Mouse (Mus musculus): ENCODE measurements around the gene S100a8.

Gene S100a8

DNA sequence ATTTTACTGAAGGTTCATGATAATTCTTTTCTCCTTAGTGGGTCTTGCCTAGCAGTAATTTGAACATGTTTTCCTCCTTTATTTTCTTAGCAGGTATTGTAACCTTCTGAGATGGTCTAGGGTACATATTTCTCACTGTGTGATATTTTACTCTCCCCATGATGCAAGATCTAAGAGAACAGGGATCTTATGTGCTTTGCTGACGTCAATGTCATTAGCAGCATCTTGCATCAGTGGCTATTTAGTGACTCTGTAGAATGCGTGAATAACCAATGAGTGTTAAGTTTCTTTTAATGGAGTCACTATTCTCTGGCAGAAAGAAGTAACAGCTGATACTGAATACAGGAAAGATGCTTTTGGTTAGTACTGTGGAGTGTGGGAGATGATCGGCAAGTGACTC, 15.2 kb downstream of the S100a8 start:
- DNase-seq = no peak

DNA sequence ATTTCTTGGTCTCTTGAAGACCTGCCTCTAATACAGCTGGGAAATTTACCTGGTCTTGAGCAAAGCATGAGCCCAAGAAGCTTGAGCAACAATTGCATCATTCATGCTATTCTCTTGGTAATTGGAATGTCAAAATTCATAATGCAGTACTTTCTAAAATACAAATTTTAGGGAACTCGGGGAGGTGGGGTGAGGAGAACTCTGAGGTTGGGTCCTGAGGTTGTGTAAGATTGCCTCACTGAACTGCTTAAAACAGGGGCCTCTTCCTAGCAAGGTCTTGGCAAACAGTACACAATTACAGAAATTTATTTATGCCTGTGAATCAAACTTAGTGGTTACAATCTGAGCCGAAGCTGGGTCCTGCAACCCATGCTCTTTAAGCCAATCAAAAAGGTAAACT, 18.1 kb downstream of the S100a8 start:
- no peak for DNase-seq

DNA sequence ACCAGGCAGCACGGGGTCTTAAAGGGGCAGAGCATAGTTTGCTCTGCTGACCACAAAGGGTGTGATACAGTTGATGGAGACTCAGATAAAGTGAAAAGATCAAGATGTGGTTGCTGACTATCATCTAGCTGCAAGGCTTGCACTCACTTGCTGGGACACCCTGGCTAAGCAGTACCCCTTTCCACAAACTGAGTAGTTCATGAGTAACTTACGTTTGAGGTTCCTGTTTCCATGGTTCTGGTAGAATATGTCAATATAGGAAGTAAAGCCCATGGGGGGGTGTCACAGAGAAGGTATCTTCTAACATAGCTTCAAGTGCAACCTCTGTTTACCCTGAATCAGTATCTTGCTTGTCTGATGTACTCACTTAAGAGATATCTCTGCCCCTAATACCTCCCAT, 24.7 kb downstream of the S100a8 start:
- no peak for DNase-seq

DNA sequence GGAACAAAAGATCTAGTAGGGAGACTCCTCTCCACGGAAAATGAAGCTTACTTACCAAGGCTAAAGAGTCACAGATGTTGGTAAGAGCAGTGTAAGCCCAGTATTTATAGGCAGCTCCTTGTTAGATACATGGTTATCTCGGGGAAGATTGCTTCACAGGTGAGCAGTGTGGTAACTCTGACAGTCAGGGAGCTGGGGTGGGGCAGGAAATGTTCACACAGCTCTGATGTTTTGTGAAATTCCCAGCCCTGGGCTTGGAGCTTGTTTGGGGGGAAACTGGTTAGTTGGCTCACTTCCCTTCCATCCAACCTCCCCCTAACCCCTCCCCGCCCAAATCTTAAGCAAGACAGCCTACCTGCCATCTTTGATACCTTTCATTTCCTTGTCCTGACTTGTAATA, 26.8 kb downstream of the S100a8 start, which contains the start of gene S100a9:
Gene S100a9, minus strand, starts transcription at position 109 of the 400 bp plus-strand sequence.
- no peak for DNase-seq

DNA sequence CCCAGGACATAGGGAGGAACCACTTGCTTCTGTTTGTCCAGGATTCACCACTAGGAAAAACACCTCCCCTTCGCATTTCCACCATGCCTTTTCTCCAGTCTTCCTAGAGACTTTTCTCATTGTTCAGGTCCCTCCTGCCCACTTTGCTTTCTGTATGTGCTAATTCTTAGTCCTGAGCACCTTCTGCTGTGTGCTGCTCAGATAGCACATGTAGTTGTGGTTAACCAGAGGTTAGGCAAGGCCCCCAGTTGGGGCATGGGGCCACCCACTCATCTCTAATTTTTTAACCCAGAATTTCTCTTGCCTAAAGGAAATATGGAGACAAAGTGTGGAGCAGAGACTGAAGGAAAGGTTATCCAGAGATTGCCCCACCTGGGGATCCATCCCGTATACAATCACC, 33.5 kb downstream of the S100a8 start:
- DNase-seq = no peak

DNA sequence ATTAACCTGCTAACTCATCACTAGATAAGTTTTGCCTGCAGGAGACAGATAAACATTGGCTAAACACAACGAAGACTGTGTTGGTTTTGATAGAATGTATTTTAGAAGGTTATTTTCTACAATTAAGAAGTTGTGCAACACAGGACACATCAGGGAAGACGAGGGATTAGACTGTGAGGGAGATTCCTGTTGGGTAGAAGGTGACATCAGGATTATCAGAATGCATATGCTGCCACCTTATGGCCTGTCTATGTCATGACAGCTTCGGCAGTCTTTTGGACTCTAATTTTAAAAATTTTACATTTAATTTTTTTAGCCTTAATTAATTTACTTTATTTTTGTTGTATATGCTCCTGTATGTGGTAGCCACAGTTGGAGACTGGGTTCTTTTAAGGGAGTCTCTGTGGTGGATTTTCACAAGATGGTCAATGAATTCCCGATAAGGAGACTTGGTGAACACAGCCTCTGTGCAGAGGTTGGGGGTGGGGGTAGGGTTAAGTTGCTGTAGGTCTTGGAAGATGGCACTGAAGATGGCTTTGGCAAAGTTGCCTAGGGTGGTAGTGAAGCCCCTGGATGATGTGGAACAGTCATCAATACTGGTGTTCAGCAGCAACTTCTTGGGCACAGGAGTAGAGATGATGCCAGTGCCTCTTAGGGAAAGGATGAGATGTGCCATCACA, 39.9 kb downstream of the S100a8 start:
- DNase-seq = no peak

DNA sequence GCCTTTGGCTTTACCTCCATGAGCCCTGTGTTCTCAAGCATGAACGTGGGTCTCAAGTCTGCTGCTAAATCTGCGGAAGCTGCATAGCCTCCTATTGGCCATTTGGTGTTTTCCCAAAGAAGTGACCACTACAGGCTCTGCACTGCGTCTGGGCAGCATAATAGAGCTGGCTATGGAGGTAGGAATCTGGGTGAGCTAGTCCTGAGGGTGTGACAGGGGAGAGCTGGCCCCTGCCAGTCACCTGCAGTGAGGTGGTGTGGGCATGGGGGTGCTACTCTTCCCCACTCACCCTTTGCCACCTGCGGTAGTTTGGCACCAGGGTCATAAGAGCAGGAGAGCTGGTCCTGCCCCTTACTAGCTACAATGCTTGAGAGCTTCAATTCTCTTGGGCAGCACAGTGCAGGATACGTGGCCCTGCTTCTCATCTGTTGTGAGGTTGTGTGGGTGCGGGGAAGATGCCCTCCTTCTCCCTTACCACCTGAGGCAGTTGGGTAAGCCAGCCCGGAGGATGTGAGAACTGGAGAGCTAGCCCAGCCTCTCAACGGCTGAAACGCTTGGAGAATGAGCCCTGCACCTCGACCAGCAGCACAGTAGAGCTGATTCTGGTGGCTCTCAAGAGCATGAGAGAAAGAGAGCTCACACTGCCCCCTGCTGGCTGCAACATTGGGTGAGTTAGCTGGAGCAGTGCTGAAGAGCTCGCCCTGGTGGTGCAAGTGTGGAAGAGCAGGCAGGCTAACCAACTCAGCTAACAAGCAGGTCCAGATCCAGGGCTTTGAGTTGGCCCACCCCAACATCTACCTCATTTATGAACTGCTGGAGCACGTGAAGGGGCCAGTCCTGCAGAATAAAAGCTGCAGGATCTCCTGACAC, 41.0 kb downstream of the S100a8 start:
- DNase-seq = peak; percentile 39

Data from cerebellum, adult 11 months (tissue).